Mouse (Mus musculus): ENCODE results near the gene Gmds. TPM values are rescaled to one million over a fixed set of nuclear protein-coding genes. Genes with fewer than 3 reads are reported as not detected.

The Gmds gene
- total RNA-seq, 1 experiment from 2014 or later, result 31.9 TPM

GRCm38 (mm10) chr13:31821050-31821449, 517.5 kb downstream of the Gmds start:
- ATAC-seq (replicated peaks in 1 of 2; ENCODE audit: insufficient read depth in 1 of 2, low FRiP score in 2 of 2, low TSS enrichment in 1 of 2, low read depth in 1 of 2, poor library complexity in 2 of 2, severe bottlenecking in 2 of 2), result peak; percentile 39 to 40; a peak in 2 of 4 replicates

- peak; percentile 88 to 91 for ATAC-seq (replicated peaks in 1 of 2; ENCODE audit: insufficient read depth in 1 of 2, low FRiP score in 2 of 2, low TSS enrichment in 1 of 2, low read depth in 1 of 2, poor library complexity in 2 of 2, severe bottlenecking in 2 of 2)
Observed at GRCm38 (mm10) chr13:31820587-31821017, 517.9 kb downstream of the Gmds start.

DNA sequence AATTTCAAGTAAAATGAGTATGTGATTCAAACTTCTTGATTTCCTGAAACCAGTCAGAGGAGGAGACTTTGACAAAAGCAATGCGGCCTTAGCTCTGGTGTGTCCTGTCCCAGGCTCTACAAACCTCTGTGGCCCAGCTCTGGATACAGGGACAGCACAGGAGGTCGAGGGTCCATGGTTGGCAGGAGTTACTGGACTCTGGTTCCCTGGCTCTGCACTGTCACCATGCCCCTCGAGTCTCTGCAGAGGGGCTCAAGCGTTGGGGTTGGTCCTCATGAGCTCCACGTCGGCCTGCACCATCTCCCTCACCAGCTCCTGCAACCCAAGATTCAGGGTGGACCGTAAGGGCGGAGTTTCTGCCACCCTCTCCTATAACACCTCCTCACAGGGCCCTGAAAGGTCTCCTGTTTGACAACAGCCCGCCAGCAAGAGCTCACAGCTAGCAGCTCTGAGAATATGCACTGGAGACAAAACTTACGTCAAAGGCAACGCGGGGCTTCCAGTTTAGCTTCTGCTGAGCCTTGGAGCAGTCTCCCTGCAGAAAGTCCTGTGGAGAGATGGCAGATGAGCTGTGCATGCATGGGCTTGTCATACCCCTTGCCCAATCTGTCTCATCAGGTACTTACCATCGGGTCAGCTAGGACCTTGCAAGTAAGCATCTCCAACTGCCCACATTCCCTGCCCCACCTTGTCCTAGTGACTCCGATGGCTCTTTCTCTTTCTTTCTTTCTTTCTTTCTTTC, 518.7 kb downstream of the Gmds start:
- no peak for ATAC-seq (replicated peaks in 1 of 2; ENCODE audit: insufficient read depth in 1 of 2, low FRiP score in 2 of 2, low TSS enrichment in 1 of 2, low read depth in 1 of 2, poor library complexity in 2 of 2, severe bottlenecking in 2 of 2)

DNA sequence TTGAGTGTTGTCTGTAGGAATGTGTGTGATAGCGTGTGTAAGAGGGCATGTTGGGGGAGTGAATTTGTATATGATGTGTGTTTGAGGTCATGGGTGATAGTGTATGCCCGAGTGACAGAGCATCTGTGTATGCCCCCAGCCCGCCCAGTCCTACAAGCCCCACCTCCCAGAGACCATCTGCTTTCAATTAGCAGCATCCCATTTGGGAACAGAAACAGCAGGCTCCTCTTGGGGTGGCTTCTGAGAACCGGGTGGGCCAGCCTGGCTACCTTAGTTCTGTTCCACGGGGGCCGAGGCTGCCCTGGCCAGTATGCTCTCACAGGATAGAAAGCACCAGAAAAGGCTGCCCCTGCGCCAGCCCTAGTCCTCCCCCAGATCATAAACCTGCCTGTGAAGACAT, 520.2 kb downstream of the Gmds start:
- ATAC-seq (replicated peaks in 1 of 2; ENCODE audit: insufficient read depth in 1 of 2, low FRiP score in 2 of 2, low TSS enrichment in 1 of 2, low read depth in 1 of 2, poor library complexity in 2 of 2, severe bottlenecking in 2 of 2), result no peak

DNA sequence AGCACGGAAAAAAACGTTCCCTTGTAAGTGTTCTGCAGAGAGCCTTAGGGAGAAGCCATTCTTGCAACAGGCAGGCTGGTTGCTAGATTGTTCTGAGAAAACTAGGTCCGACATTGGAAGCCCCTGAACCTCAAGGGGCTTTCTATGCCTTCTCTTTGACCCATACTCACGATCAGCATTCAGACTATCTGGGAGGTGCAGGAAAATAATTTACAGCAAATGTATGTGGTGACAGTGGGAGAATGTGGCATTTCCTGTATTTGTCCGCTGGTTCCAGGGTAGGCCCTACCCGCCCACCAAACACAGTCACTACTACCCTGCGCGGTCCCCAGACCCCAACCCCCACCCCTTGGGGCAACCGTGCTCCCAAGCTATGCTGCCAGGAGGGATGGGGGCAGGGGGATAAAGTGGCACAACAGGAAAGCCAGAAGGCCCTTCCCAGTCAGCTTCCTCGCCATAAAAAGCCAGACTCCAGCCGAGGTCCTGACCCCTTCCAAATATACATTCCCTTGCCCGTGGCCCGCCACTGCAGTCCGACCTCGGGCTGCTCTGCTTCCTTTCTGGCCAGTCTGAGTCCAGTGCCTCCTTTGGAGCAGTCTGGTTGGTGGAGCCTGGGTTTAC, 523.0 kb downstream of the Gmds start:
- no peak for ATAC-seq (replicated peaks in 1 of 2; ENCODE audit: insufficient read depth in 1 of 2, low FRiP score in 2 of 2, low TSS enrichment in 1 of 2, low read depth in 1 of 2, poor library complexity in 2 of 2, severe bottlenecking in 2 of 2)

GRCm38 (mm10) chr13:31812701-31813100, 525.8 kb downstream of the Gmds start:
- no peak for ATAC-seq (replicated peaks in 1 of 2; ENCODE audit: insufficient read depth in 1 of 2, low FRiP score in 2 of 2, low TSS enrichment in 1 of 2, low read depth in 1 of 2, poor library complexity in 2 of 2, severe bottlenecking in 2 of 2)

GRCm38 (mm10) chr13:31811542-31812021, 527.0 kb downstream of the Gmds start:
- no peak for ATAC-seq (replicated peaks in 1 of 2; ENCODE audit: insufficient read depth in 1 of 2, low FRiP score in 2 of 2, low TSS enrichment in 1 of 2, low read depth in 1 of 2, poor library complexity in 2 of 2, severe bottlenecking in 2 of 2)

GRCm38 (mm10) chr13:31810693-31811541, 527.6 kb downstream of the Gmds start:
- ATAC-seq (replicated peaks in 1 of 2; ENCODE audit: insufficient read depth in 1 of 2, low FRiP score in 2 of 2, low TSS enrichment in 1 of 2, low read depth in 1 of 2, poor library complexity in 2 of 2, severe bottlenecking in 2 of 2), result peak in 1 of 2 experiments; percentile 57; a peak in 1 of 4 replicates

DNA sequence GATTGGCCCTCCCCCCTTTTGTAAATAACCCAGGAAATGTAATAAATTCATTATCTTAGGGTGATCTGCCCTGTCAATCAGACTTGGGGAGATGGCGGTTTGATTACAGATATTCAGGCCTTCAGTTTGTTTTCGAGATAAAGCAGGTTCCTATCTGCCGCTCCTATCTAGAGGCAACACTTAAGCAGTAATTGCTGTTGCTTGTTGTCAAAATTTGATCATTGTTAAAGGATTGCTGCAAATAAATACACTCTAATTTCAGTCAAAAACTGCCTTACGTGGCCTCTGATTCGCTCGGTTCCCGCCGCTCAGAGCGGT, 528.2 kb downstream of the Gmds start:
- ATAC-seq (replicated peaks in 1 of 2; ENCODE audit: insufficient read depth in 1 of 2, low FRiP score in 2 of 2, low TSS enrichment in 1 of 2, low read depth in 1 of 2, poor library complexity in 2 of 2, severe bottlenecking in 2 of 2), result no peak

- ATAC-seq (replicated peaks in 1 of 2; ENCODE audit: insufficient read depth in 1 of 2, low FRiP score in 2 of 2, low TSS enrichment in 1 of 2, low read depth in 1 of 2, poor library complexity in 2 of 2, severe bottlenecking in 2 of 2), result no peak
Observed at GRCm38 (mm10) chr13:31809701-31810100, 528.8 kb downstream of the Gmds start.

DNA sequence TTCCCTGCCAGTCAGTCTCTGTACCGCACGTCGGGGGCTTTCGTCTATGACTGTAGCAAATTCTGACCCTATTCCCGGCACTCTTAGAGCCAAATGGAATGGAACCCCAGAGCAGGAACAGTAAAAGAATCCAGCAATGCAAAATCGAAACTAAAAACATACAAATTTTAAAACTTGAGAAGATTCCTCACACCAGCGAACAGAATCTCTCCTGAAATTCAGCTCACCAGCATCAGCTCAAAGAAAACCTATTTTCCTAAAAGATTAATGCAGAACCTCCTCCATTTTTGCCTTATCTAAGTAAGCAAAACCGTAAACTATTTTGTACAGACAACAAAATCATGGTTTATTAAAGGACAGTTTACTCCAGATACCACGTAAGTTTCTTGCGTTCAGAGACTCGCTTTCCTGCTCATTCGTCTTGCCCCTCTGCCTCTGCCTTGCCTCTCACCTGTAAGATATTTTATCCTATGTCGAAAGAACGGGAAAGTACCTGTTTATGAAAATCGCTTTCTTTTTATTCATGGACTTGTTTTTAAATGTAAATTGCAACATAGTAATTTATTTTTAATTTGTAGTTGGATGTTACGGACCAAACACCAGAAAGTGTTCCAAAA, 529.6 kb downstream of the Gmds start:
- no peak for ATAC-seq (replicated peaks in 1 of 2; ENCODE audit: insufficient read depth in 1 of 2, low FRiP score in 2 of 2, low TSS enrichment in 1 of 2, low read depth in 1 of 2, poor library complexity in 2 of 2, severe bottlenecking in 2 of 2)

DNA sequence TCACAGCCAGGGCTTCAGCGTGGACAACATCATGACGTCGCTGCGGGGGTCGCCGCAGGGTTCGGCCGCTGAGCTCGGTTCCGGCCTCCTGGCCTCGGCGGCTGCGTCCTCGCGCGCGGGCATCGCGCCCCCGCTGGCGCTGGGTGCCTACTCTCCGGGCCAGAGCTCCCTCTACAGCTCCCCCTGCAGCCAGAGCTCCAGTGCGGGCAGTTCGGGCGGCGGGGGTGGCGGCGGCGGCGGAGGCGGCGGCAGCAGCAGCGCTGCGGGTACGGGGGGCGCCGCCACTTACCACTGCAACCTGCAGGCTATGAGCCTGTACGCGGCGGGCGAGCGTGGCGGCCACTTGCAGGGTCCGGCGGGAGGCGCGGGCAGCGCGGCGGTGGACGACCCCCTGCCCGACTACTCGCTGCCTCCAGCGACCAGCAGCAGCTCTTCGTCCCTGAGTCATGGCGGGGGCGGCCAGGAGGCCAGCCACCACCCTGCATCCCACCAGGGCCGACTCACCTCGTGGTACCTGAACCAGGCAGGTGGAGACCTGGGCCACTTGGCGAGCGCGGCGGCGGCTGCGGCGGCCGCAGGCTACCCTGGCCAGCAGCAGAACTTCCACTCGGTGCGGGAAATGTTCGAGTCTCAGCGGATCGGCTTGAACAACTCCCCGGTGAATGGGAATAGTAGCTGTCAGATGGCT, 530.3 kb downstream of the Gmds start:
- no peak for ATAC-seq (replicated peaks in 1 of 2; ENCODE audit: insufficient read depth in 1 of 2, low FRiP score in 2 of 2, low TSS enrichment in 1 of 2, low read depth in 1 of 2, poor library complexity in 2 of 2, severe bottlenecking in 2 of 2)

- no peak for ATAC-seq (replicated peaks in 1 of 2; ENCODE audit: insufficient read depth in 1 of 2, low FRiP score in 2 of 2, low TSS enrichment in 1 of 2, low read depth in 1 of 2, poor library complexity in 2 of 2, severe bottlenecking in 2 of 2)
Observed at GRCm38 (mm10) chr13:31807736-31808115, 530.8 kb downstream of the Gmds start.

DNA sequence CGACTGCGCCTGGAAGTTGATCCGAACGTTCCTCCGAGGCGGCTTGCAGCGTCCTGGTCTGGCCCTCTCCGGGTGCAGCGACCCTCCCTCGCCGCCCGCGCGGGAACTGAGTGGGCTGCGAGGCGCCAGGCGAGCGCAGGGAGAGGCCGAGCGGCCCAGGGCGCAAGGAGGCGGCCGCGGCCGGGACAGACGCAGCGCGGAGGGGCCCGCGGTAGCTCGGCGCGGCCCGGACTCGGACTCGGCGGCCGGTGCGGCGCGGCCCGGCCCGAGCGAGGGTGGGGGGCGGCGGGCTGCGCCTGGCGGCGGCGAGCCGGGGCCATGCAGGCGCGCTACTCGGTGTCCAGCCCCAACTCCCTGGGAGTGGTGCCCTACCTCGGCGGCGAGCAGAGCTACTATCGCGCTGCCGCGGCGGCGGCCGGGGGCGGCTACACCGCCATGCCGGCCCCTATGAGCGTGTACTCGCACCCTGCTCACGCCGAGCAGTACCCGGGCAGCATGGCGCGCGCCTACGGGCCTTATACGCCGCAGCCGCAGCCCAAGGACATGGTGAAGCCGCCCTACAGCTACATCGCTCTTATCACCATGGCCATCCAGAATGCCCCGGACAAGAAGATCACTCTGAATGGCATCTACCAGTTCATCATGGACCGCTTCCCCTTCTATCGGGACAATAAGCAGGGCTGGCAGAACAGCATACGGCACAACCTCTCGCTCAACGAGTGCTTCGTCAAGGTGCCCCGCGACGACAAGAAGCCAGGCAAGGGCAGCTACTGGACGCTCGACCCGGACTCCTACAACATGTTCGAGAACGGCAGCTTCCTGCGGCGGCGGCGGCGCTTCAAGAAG, 531.4 kb downstream of the Gmds start:
- ATAC-seq (replicated peaks in 1 of 2; ENCODE audit: insufficient read depth in 1 of 2, low FRiP score in 2 of 2, low TSS enrichment in 1 of 2, low read depth in 1 of 2, poor library complexity in 2 of 2, severe bottlenecking in 2 of 2), result no peak

DNA sequence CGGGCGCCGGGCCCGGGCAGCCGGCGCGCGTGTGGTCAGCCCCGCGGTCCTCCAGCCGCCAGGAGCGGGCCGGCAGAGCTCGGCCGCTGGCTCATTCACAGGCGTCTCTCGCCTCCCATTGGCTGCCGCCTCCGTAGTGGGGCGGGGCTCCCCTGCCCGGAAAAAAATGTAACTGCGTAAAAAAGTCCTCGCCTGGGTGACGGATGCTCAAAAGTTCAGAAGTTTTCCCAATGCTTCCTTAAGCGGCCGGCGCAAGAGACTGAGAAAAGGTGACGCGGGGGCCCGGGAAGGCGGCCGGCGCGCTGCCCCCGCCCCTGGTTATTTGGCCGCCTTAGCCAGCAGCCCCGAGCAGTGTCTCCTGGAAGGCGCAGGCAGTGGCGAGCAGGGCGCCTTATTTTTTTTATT, 532.1 kb downstream of the Gmds start, which contains the start of gene Foxc1:
Gene Foxc1 (plus strand): TSS at position 206 of the 405 bp plus-strand sequence.
- ATAC-seq (replicated peaks in 1 of 2; ENCODE audit: insufficient read depth in 1 of 2, low FRiP score in 2 of 2, low TSS enrichment in 1 of 2, low read depth in 1 of 2, poor library complexity in 2 of 2, severe bottlenecking in 2 of 2), result peak in 1 of 2 experiments; percentile 40; a peak in 1 of 4 replicates

DNA sequence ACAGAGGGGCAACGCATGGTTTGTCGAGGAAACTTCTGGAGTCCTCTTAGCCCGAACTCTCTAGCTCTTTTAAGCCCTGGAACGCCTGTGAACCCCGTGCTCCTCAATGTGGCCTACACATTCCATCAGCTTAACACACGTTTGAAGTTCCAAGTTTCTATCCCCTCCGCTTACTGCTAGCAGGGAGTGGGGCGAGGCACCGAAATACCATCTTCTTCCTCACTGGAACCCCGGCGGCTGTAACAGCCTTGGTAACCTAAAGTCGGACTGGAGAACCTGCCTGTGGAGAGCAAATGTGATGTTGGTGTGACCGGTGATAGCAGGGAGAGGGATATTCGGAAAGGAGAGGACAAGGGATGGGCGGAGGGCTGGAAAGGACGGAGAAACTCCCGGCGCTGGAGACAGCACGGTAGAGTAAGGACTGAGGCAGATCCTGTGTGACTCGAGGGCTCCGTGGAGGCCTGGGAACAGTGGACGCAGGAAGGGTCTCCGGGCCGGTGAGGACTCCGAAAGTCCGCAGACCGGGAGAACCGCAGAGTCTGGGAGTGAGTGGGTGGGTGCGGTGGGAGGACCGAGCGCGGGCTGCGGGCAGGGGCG, 532.6 kb downstream of the Gmds start:
- no peak for ATAC-seq (replicated peaks in 1 of 2; ENCODE audit: insufficient read depth in 1 of 2, low FRiP score in 2 of 2, low TSS enrichment in 1 of 2, low read depth in 1 of 2, poor library complexity in 2 of 2, severe bottlenecking in 2 of 2)

Measured in hematopoietic stem cell, adult 5-6 weeks (primary cell).